Mouse (Mus musculus): Measurements from ENCODE around the gene Dtnb. TPM values are rescaled to one million over a fixed set of nuclear protein-coding genes. Genes with fewer than 3 reads are reported as not detected.

Dtnb gene
- polyA plus RNA-seq, 1 experiment = 60.7 TPM

DNA sequence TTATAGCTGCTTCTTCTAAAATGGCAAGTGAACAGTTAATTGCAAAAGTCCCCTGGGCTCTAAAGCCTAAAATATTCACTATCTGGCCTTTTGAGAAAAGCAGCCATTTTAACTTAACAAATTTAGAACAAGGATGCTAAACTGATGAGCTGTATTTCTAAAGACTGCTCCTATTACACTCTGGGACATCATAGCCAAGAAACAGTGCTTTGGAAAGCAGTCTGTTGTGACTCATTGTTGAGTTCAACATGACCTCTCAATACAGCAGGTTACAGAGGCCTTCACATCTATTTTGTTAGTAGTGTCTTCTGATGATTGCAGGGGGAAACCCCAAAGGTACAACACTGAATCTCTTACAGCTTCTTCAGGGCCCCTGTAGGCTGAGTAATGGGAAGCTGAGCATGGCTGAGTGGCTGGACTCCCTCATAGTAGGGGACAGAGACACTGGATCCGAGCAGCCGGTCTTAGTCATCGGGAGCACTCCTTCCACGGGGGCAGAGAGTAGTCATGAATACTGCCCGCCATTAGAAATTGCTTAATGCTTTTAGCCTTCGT lies 157.4 kb downstream of the Dtnb start:
- Histone ChIP-seq H3K36me3 (ENCODE audit: control insufficient read depth, insufficient read depth, low read length) (no peaks in the 10 kb centered on the region), H3K27ac (ENCODE audit: control insufficient read depth, insufficient read depth, low read length) (no peak overlapping the region), H3K4me1 (replicated peaks; ENCODE audit: control insufficient read depth, insufficient read depth, low read length) (no peaks in the 10 kb centered on the region), H3K4me3 (ENCODE audit: control insufficient read depth, insufficient read depth, low read length) (no peak overlapping the region), H3K27me3 (ENCODE audit: control insufficient read depth, insufficient read depth, low read length) (no peaks in the 10 kb centered on the region)
- DNase-seq = no peak
- TF ChIP-seq POLR2A (IDR thresholded peaks at IDR 0.05; ENCODE audit: control insufficient read depth, extremely low read depth, insufficient read depth, low read length, poor library complexity) (no peak), CTCF (IDR thresholded peaks at IDR 0.05; ENCODE audit: borderline replicate concordance, control insufficient read depth, extremely low read depth, insufficient read depth, low read length, poor library complexity) (no peak)
- 91% methylated on average over 6 of the region's 6 CpGs for WGBS

DNA sequence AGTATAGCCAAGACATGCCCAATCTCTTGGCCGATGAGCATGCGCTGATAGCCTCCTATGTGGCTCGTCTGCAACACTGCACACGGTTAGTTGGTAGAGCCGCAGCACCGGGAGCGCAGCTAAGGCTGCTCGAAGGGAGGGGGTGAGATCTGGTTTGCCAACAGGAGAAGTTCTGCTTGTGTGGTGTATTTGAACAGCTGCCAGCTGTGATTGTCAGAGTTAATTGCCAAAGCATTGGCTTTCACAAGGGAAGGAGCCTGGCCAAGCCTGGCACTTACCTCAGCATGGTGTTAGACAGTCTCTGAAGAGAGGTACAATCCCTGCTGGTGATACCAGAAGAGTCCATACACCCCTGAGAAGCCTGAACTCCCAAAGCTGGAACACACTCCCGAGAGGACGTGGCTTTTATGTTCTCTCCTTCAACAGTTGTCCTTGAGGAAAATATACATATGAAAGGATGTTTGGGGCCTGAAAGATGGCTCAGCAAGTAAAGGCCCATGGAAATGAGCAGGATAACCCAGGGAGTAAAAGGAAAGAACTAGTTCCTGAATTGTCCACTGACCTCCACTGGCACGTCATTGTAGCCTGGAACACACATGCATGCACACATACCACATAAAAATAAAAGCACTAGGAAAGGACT lies 160.6 kb downstream of the Dtnb start:
- no peak for DNase-seq

DNA sequence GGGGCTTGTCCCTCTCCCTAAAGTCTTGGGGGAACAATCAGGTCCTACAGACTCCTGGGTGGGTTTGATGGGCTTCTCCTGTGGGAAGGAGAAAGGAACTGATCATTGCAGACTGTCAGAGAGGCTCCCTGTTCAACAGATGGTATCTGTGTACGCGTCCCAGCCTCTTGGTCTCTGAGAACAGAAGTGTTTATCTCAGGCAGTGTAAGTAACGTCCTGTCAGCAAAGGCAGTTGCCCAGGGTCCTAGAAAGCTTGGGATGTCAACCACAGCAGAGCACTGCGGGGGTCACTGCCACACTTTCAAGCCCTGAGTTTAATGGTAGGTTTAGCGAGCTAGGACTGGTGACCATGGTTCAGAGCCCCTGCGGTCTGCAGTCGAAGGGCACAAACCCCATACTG lies 161.1 kb downstream of the Dtnb start:
- no peak for DNase-seq
- H3K4me1 ChIP-seq (replicated peaks; ENCODE audit: control insufficient read depth, insufficient read depth, low read length) = no peaks in the 10 kb centered on the region
- TF ChIP-seq POLR2A (IDR thresholded peaks at IDR 0.05; ENCODE audit: control insufficient read depth, extremely low read depth, insufficient read depth, low read length, poor library complexity) = no peak
- TF ChIP-seq CTCF (IDR thresholded peaks at IDR 0.05; ENCODE audit: borderline replicate concordance, control insufficient read depth, extremely low read depth, insufficient read depth, low read length, poor library complexity) = no peak
- no peaks in the 10 kb centered on the region for H3K27me3 ChIP-seq (ENCODE audit: control insufficient read depth, insufficient read depth, low read length)
- H3K36me3 ChIP-seq (ENCODE audit: control insufficient read depth, insufficient read depth, low read length) = no peaks in the 10 kb centered on the region
- WGBS = 99% methylated on average over 7 of the region's 7 CpGs
- no peak overlapping the region for H3K27ac ChIP-seq (ENCODE audit: control insufficient read depth, insufficient read depth, low read length)
- H3K4me3 ChIP-seq (ENCODE audit: control insufficient read depth, insufficient read depth, low read length) = no peak overlapping the region

More for the DNA sequence above, 160.6 kb downstream of the Dtnb start:
- 77% methylated on average over 11 of the region's 11 CpGs for WGBS
- H3K4me1 ChIP-seq (replicated peaks; ENCODE audit: control insufficient read depth, insufficient read depth, low read length) = no peaks in the 10 kb centered on the region
- H3K27me3 ChIP-seq (ENCODE audit: control insufficient read depth, insufficient read depth, low read length) = no peaks in the 10 kb centered on the region
- no peak for TF ChIP-seq CTCF (IDR thresholded peaks at IDR 0.05; ENCODE audit: borderline replicate concordance, control insufficient read depth, extremely low read depth, insufficient read depth, low read length, poor library complexity)
- TF ChIP-seq POLR2A (IDR thresholded peaks at IDR 0.05; ENCODE audit: control insufficient read depth, extremely low read depth, insufficient read depth, low read length, poor library complexity) = no peak
- H3K4me3 ChIP-seq (ENCODE audit: control insufficient read depth, insufficient read depth, low read length) = no peak overlapping the region
- H3K27ac ChIP-seq (ENCODE audit: control insufficient read depth, insufficient read depth, low read length) = no peak overlapping the region
- no peaks in the 10 kb centered on the region for H3K36me3 ChIP-seq (ENCODE audit: control insufficient read depth, insufficient read depth, low read length)

DNA sequence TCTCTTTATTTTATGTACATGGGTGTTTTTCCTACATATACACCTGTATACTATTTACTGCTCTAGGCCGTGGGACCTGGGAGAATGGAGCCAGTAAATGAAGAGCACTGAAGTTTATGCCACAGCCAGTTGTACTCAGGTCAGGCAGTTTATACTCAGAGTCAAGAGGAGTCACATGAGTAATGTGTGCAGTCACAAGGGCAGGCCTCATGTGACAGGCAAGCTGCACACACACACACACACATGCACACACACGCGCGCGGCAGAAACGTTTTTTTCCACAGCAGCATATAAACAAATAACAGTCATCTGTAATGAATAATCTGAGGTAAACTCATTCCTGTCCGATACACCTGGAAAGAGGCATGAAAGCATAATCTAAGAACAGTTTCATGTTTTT lies 164.8 kb downstream of the Dtnb start:
- 94% methylated on average over 7 of the region's 7 CpGs for WGBS
- Histone ChIP-seq H3K36me3 (ENCODE audit: control insufficient read depth, insufficient read depth, low read length) (no peaks in the 10 kb centered on the region), H3K4me1 (replicated peaks; ENCODE audit: control insufficient read depth, insufficient read depth, low read length) (peaks cover 10% of the 10 kb centered on the region), H3K27ac (ENCODE audit: control insufficient read depth, insufficient read depth, low read length) (no peak overlapping the region), H3K4me3 (ENCODE audit: control insufficient read depth, insufficient read depth, low read length) (no peak overlapping the region), H3K27me3 (ENCODE audit: control insufficient read depth, insufficient read depth, low read length) (no peaks in the 10 kb centered on the region)
- TF ChIP-seq POLR2A (IDR thresholded peaks at IDR 0.05; ENCODE audit: control insufficient read depth, extremely low read depth, insufficient read depth, low read length, poor library complexity) (no peak), CTCF (IDR thresholded peaks at IDR 0.05; ENCODE audit: borderline replicate concordance, control insufficient read depth, extremely low read depth, insufficient read depth, low read length, poor library complexity) (no peak)
- no peak for DNase-seq

DNA sequence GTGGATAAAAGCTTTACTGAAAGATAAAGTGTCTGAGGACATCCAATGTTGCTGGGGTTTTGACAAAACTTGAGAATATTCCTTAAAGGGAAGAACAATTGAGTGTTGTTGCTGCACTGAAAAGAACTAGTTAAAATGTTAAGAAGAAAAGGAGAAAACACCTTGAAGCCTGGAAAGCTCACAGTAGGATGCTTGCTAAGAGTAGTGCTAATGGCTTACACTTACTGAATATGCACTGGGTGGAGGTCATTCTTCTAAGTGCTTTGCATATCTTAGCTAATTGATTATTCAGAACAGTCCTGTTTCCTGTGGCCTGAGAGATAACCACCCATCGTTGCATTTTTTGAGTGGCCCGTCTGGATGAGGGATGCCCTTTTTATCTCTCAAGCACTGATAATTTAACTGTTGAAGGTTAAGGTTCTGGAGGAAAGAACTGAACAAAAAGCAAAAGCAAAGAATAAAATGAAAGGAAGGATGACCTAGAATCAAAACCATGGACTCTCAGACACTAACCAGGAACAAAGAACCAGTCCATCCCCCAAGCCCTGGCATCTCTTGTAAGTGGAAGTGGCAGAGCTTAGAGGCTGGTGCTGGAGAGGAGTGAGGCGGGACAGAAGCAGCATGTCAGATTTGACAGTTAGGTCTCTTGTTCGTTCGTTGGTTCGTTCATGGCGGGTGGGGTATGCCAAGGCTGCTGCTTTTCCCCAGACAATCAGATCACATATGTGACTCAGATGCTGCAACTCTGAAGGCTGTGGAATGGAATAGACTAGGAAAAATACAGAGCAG lies 166.8 kb downstream of the Dtnb start:
- no peak overlapping the region for H3K27ac ChIP-seq (ENCODE audit: control insufficient read depth, insufficient read depth, low read length)
- 85% methylated on average over 7 of the region's 7 CpGs for WGBS
- no peak for DNase-seq
- H3K27me3 ChIP-seq (ENCODE audit: control insufficient read depth, insufficient read depth, low read length) = no peaks in the 10 kb centered on the region
- H3K36me3 ChIP-seq (ENCODE audit: control insufficient read depth, insufficient read depth, low read length) = no peaks in the 10 kb centered on the region
- H3K4me1 ChIP-seq (replicated peaks; ENCODE audit: control insufficient read depth, insufficient read depth, low read length) = peaks cover 10% of the 10 kb centered on the region
- no peak overlapping the region for H3K4me3 ChIP-seq (ENCODE audit: control insufficient read depth, insufficient read depth, low read length)
- no peak for TF ChIP-seq POLR2A (IDR thresholded peaks at IDR 0.05; ENCODE audit: control insufficient read depth, extremely low read depth, insufficient read depth, low read length, poor library complexity)

DNA sequence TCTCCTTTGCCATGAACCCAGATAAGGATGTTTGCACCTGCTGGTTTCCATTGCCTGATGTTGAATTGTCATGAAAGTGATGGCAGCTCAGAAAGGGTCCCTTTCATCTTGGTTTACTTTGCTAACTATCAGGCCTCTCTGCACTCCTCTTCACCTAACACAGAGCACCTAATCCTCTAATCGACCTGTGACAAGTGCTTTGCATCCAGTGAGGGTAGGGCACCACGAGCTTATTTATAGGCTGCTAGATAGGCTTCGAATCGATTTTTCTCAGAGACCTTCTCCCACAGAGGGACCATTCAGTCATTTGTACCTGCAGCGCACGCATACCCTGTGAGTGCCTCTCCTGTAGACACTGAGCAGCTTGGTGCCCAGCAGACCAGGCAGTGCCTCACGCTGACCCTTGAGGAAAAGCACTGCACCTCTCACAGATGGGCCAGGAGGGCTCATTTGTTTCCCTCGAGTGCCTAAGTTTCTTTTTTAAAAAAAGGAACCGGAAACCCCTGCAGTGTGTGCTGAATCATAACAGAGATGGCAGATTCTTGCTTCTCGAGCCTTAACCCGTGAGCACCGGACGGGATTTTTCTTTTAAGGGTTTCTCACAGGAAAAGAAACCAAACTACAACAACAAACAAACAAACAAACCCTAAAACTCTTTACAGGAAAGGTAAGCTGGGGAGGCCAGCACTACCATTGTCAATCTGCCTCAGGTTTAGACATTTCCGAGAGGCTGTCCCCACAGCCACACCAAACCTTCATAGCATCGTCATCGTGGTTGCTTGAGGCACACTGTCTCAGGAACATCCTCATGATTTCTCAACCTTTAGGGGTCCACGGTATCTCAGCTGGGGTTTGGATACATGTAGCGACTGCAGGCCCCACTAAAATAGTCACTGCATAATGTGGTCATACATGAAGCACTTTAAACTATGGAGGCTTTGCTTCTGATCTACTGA lies 167.8 kb downstream of the Dtnb start:
- Histone ChIP-seq H3K4me1 (replicated peaks; ENCODE audit: control insufficient read depth, insufficient read depth, low read length) (peaks cover 10% of the 10 kb centered on the region), H3K27me3 (ENCODE audit: control insufficient read depth, insufficient read depth, low read length) (no peaks in the 10 kb centered on the region), H3K36me3 (ENCODE audit: control insufficient read depth, insufficient read depth, low read length) (no peaks in the 10 kb centered on the region), H3K4me3 (ENCODE audit: control insufficient read depth, insufficient read depth, low read length) (peak overlapping the region; percentile 46), H3K27ac (ENCODE audit: control insufficient read depth, insufficient read depth, low read length) (peak overlapping the region; percentile 35)
- 12% methylated on average over 18 of the region's 18 CpGs for WGBS
- peak; percentile 26 for DNase-seq
- TF ChIP-seq CTCF (IDR thresholded peaks at IDR 0.05; ENCODE audit: borderline replicate concordance, control insufficient read depth, extremely low read depth, insufficient read depth, low read length, poor library complexity) (no peak), POLR2A (IDR thresholded peaks at IDR 0.05; ENCODE audit: control insufficient read depth, extremely low read depth, insufficient read depth, low read length, poor library complexity) (no peak)
